Mouse (Mus musculus) left cerebral cortex, adult 18-20 months (tissue): ENCODE results near the gene Tada1. TPM values are rescaled to one million over a fixed set of nuclear protein-coding genes. Genes with fewer than 3 reads are reported as not detected.

Experiments used
- DNase-seq, 2 experiments: peaks; one replicate each; pipeline ENCODE4 v3.0.0; 2021 to 2022; ENCODE audit warnings: low spot score in 2 of 2, mixed read lengths in 1 of 2
- long read RNA-seq, 2 experiments: library from polyadenylated mRNA; stranded (forward); transcript quantifications; one replicate each; pipeline ENCODE4 v2.0.0; 2021
- total RNA-seq, 2 experiments: library from RNA; stranded (reverse); gene quantifications; 2 replicates each; pipeline ENCODE4 v1.2.3; 2021

The Tada1 gene
- total RNA-seq = 10 to 100 TPM; 37.5 to 38.6 TPM
- long read RNA-seq, experiment 1, transcript Tada1-201 (8 exons, 2,215 nt) = major isoform, 65 of 72 reads
- long read RNA-seq, experiment 1, partial matches to known transcripts = 1 of 72 reads
- long read RNA-seq, experiment 1, other reads (novel, unspliced or antisense) = 6 of 72 reads
- long read RNA-seq, experiment 2, transcript Tada1-201 (8 exons, 2,215 nt) = major isoform, 46 of 55 reads
- long read RNA-seq, experiment 2, partial matches to known transcripts = 1 of 55 reads
- long read RNA-seq, experiment 2, other reads (novel, unspliced or antisense) = 8 of 55 reads

DNA sequence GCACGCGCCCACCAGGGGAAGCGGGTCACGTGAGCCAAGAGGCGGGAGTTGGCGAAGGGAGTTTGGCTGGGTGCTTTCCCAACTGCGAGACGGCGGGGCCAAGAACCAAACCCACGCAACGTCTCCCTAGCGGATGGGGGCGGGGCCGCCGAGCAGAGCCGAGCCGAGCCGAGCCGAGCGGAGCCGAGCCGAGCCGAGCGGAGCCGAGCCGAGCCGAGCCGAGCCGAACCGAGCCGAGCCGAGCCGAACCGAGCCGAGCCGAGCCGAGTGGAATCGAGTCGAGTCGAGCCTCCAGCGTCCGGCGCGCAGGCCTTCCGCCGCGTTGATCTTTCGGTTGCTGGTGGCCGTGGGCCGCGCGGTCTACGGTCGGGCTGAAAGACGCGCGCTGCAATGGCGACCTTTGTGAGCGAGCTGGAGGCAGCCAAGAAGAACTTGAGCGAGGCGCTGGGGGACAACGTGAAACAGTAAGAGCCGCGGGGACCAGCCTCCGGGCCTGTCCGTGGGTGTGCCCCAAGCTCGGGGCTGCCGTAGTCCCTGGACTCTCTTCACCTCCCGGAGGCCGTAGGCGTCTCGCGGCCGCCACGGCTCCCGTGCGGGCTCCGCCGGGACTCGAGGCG, at the start of gene Tada1:
TSS of gene Tada1 (plus strand) at position 85 of the 617 bp plus-strand sequence.
- peak; percentile 82 to 93 for DNase-seq

DNA sequence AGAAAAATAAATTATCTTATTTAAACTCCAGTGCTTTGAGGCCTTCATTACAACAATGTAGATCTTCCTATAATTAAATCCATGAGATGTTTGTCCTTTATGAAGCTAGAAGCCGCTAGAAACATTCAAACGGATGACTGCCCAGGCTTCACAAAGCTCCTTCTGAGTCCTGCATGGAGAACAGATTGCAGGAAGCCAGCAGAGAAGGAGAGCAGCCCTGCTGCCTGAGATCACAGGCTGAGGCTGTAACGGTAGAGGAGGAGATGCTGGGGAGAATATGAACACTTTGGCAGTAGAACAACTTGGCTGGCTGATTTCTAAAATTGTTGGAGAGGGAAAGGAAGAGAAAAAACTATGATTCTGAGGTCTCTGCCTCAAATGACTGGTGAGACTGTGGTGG, 48.1 kb upstream of the Tada1 start:
- no peak for DNase-seq

- no peak for DNase-seq
Observed at GRCm38 (mm10) chr1:166339110-166339509, 39.8 kb upstream of the Tada1 start.

DNA sequence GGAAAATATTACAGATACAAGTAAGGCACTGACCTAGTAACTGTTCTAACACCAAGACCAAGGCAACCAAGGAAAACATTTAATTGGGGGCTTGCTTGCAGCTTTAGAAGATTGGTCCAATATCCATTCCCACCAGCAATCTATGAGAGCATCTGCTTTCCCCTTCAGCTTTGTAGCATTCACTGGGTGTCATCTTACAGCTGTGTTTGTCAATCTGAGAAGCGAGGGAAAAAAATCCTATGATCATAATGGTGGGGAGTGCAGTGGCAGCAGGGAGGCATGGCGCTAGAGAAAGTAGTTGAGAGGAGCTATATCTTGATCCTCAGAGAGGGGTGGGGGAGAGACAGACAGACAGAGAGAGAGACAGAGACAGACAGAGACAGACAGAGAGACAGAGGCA, 36.8 kb upstream of the Tada1 start:
- DNase-seq = no peak

DNA sequence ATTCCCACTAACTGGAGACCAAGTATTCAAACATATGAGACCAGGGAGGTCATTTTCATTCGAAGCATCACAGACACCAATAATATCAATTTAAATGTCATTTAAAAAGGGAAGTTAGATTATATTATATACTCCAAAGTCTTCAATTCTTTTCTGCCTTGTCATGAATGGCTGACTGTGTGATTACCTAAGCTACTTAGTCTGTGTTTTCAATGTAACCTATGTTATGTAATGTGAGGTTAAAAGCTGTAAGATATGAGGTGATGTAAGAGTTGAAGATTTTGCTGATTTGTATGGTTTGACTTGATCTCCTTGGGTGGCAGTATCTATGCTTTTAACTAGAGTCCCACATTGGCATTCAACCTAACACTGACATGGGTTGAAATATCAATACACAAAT, 36.4 kb upstream of the Tada1 start:
- DNase-seq = no peak

DNA sequence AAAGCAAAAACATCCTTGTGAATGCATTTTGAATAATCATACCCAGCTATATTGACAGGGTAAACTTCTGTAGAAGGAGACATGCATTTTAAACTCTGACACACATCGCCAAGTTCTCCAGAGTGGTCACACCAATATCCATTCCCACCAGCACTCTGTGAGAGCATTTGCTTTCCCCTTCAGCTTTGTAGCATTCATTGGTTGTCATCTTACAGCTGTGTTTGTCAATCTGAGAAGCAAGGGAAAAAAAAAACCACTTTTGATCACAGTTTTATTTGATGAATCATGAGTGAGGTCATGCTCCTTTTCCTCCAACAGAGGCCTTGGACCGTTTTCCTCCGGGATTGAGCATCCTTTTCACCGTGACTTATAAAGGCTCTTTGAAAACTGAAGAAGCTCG, 35.3 kb upstream of the Tada1 start:
- DNase-seq = no peak

DNA sequence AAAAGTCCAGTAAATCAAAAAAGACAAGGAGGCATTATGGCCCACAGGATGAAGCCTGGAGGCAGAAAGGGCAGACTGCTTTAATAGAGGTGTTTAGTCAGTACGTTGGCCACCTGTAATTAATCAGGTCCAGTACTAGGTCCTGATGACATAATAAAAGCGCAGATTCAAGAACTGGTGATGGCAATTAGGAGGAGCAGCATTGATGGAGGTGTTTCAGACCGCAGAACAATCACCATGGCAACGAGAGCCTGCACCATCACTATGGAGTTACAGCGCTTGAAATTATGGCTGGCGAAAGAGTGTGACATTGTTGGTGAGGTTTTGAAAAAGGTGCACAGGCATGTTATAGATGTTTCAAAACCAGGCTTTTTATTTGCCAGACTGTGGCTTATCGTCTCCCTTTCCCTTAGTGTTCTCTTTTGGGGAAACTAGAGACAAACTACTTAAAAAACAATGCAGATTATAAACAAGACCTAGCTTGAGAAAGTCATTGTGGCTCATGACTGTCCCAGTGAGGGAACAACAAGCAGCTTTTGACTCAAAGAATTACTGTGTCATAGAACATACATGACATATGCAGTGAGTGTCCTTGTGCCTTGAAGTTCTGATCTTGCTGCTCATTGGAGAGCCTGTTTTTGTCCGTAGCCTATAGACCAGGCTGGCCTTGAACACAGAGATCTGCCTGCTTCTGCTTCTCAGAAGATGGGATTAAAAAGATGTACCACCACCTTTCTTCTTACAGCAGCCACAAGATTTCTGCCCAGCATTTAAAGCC, 34.4 kb upstream of the Tada1 start:
- no peak for DNase-seq

DNA sequence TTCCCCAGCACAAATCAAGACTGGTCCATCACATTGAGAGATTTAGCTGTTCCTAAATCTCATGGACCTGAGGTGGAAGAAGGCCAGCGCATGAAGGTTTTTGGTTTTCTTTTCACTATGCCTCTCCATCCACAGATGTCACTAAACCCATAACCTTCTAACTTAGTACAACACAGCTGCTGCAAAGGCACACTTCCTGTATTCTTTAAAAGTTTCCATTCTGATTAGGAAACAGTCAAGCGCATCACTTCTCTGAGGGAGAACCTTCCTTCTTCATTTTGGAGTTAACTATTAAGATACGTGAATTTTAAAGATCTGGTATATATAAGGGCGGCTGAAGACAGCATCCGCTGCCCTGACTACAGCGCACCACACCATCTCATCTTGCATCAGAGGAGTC, 33.3 kb upstream of the Tada1 start:
- no peak for DNase-seq

DNA sequence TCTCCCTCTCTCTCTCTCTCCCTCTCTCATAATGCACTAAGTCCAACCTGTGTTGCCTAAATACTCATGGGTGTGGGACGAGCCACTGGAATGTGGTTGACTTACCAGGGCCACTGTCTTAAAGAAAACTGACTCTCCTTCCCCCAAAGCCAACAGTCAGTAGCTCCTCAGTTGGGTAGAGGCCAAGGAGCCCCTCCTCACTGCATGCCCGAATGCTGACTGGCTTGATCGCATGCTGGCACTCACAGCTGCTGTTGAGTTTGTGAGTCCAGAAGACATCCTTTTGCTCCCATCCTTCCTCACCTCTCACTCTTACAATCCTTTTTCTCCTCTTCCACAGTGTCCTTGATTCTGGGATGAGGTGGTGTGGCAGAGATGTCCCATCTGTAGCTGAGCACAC, 32.0 kb upstream of the Tada1 start:
- no peak for DNase-seq

DNA sequence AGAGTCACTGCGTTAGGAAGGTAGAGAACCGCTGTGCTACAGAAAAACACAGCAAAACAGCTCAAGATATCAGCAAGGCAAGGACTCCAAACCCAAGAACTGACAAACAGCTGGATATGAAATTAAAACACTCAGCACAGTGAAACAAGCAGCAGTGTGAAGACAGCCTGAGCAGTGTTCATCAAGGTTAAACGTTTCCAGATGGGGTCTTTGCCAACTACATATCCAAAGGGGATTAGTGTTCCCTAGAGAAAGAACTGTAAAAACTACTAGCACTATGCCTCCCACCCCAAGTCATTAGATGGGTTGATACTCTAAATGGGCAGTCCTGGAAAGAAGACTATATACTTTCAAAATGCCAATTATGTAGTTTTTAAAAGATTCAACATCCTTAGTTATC, 29.6 kb upstream of the Tada1 start:
- DNase-seq = no peak

DNA sequence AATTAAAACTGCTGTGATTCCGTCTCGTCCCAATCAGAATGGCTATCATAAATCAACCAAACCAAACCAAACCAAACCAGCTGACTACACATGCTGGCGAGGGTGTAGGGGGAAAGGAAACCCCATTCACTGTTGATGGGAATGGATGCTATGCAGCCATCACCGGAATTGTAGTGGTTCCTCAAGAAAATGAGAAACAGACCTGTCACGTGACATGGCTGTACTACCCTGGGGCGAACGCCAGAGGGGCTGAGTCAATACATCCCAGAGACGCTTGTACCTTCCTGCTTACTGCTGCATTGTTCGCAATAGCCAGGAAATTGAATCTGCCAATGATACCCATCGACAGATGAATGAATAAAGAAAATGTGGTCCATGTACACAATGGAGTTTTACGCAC, 29.1 kb upstream of the Tada1 start:
- DNase-seq = no peak

DNA sequence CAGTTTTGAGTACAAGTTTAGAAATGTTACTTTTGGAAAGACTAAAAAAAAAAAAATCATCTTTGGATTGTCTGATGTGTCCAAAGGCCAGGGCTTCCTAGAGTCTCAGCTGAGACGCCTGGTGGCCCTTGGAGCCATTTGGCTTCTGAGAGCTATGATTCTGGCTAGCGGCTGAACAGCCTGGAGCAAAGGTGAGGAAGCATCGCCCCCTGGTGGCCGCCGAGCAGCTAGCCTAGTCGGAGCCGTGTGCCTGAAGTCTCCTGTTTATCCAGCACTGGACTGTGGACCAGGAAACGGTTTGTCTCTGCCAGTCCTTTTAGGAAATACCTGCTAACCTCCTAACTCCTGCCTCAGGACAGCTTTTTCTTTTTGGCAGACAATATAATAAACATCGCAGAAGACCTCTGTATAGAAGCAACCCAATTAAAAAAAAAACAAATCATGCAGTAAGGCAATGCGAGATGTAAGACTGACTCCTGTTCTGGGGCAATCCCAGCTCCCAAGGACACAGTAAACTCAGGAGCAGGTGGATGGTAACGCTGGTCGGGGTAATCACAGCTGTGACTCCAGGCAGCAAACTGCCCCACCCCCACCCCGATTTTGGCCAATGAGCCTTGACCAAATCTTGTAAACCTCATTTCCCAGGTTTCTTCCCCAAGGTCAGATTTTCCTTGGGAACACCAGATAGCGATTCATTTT, 18.6 kb upstream of the Tada1 start:
- DNase-seq = peak; percentile 95 to 97

- no peak for DNase-seq
Observed at GRCm38 (mm10) chr1:166360896-166361295, 18.0 kb upstream of the Tada1 start.

DNA sequence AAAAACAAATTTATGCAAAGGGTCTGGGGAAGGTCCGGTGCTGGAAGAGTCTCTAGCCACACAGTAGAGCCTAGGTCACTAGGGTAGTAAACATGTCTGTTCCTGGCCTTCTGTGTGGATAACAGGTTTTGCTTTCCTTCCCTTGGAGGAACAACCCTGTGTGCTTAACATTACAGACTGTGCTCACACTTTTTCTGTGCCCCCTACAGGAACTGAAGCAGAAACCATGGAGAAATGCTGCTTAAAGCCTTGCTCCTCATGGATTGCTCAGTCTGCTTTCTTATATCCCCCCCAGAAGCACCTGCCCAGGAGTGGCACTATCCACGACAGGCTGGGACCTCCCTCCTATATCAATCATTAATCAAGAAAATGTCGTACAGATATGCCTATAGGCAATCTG, 17.1 kb upstream of the Tada1 start:
- no peak for DNase-seq

DNA sequence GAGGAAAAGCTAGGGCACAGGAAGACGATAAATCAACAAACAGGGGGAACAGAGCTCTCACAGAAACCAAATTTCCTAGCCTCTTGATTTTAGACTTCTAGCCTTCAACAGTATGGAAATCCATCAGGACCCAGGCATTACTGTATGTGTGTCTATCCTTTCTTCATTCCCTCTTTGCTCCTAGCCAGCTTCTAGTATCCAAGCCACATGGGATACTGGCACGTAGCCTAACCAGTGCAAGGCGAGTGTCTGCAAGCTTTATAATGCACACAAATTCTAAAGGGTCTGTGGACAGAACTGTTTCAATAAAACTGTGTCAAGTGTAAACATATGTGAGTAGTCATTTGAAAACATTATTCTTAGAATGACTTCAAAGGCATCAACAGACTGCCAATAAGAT, 16.2 kb upstream of the Tada1 start:
- no peak for DNase-seq

GRCm38 (mm10) chr1:166363122-166363521, 15.8 kb upstream of the Tada1 start:
- no peak for DNase-seq

DNA sequence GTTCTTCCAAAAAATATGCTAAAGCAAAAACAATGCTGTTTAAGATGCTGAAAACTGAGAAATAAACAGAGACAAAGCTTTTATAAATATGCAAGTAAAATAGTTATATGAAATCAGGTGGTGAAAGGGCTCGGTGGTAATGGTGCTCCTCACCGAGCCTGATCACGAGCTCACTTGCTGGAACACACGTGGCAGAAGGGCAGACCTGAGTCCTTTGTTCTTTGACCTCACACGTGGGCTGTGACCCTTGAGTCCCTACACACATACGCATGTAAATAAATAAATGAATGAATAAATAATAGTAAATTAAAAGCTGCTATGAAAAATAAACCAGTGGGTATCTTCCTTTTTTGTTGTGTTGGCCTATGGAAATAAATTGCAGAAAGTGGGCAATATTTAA, 1.7 kb upstream of the Tada1 start:
- no peak for DNase-seq

DNA sequence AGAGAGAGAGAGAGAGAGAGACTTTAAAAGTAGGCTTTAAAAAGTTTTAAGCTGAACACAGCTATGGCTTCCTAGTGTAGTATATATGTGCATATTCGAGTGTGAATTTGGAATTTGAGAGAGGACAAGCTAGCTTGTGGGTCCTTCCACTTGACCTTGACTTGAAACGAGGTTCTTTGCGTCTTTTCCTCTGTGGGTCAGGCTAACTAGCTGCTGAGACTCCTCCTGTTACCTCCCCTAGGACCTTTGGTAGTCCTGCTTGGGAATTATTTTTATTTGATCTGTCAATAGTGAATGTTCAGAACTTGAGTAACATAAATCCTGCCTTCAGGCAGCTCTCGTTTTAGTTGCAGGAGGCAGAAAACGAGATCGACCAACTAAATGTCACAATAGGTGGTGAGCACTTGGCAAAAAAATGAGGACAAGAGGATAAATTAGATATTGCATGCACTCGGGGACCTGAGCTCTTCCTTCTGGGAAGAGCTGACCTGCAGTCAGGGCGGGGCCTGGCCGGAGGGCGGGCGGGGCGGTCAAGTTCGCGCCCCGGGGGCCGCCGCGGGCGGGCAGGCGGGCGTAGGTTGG, 375 bp upstream of the Tada1 start:
- no peak for DNase-seq

- peak; percentile 47 to 57 for DNase-seq
Observed at GRCm38 (mm10) chr1:166379630-166380231, 834 bp downstream of the Tada1 start.

DNA sequence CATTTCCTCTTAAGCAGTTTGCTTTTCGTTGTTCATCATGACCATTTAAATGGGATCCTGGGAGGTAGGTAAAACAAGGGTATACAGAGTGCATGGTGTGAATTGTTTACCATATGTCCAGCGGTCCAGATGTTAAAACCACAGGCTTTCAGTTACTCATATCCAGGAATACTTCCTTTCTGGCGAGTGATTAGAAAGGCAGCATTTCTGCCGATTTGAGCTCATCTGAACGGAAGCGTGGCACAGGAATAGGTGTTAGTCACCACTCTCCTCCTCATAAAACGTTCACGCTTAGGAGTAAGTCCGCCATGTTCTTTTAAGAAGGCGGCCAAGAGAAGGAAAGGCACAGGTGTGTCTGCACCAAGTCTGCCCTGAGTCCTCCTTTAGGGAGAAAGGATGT, 2.4 kb downstream of the Tada1 start:
- no peak for DNase-seq

- DNase-seq = no peak
Observed at GRCm38 (mm10) chr1:166381821-166382220, 2.9 kb downstream of the Tada1 start.
